Mouse (Mus musculus): ENCODE data around the gene Cd82.

GRCm38 (mm10) chr2:93435577-93435976 lies 27.4 kb downstream of the Cd82 start:
- TF ChIP-seq CTCF (IDR thresholded peaks at IDR 0.05; ENCODE audit: low read depth), result no peak
- TF ChIP-seq EP300 (IDR thresholded peaks at IDR 0.05; ENCODE audit: low read depth), result no peak
